Mouse (Mus musculus) hindbrain, embryonic 11.5 days (tissue): ENCODE results near the gene Pigw. TPM values are rescaled to one million over a fixed set of nuclear protein-coding genes. Genes with fewer than 3 reads are reported as not detected.

ENCODE experiments used
- polyA plus RNA-seq: library from polyadenylated mRNA; unstranded; fragments of >200 nt; fragmentation: Nextera tagmentation; extraction: Ambion mirVana; gene quantifications from 2 replicates; pipeline ENCODE4 v1.2.1, GENCODE M21; 2014

The Pigw gene
- polyA plus RNA-seq, 1 experiment from 2014 or later, result 4.0 TPM

Other genes starting within 250 kb of the Pigw start
- 11.2 and 13.3 TPM in 2 replicates for gene Mrm1, start 60.8 kb downstream of the Pigw start, polyA plus RNA-seq
- 12.4 and 15.2 TPM in 2 replicates for gene Dhrs11, start 51.3 kb downstream of the Pigw start, polyA plus RNA-seq
- gene Ggnbp2, start 9.5 kb downstream of the Pigw start, polyA plus RNA-seq, result 77.1 and 77.3 TPM in 2 replicates
- 7.2 and 7.7 TPM in 2 replicates for gene Myo19, start 137 bp downstream of the Pigw start, polyA plus RNA-seq
- 68.5 and 71.5 TPM in 2 replicates for gene Znhit3, start 36.1 kb upstream of the Pigw start, polyA plus RNA-seq
- 3.0 and 3.7 TPM in 2 replicates for gene Car4, start 77.5 kb upstream of the Pigw start, polyA plus RNA-seq